Mouse (Mus musculus) G1E (cell line): ENCODE measurements around the gene Asxl1. TPM values are rescaled to one million over a fixed set of nuclear protein-coding genes. Genes with fewer than 3 reads are reported as not detected.

Source experiments
- ATAC-seq: 2 replicates; pipeline ENCODE4 v1.8.0; 2016; ENCODE audit warnings: mild to moderate bottlenecking; ENCODE audit not compliant: insufficient number of reproducible peaks, poor library complexity, low FRiP score, severe bottlenecking; ENCODE audit errors: extremely low read depth
- DNase-seq: peaks from one replicate; pipeline ENCODE4 v3.0.0; 2012; ENCODE audit warnings: low spot score
- H3K27me3 ChIP-seq: 2 replicates; pipeline ENCODE4 v1.6.1; 2012; ENCODE audit warnings: mild to moderate bottlenecking, low read length, inconsistent platforms; ENCODE audit not compliant: insufficient read depth
- H3K36me3 ChIP-seq: replicated peaks from 2 replicates; pipeline ENCODE3; 2012; ENCODE audit warnings: mild to moderate bottlenecking, inconsistent platforms
- H3K4me1 ChIP-seq: 2 replicates; pipeline ENCODE4 v1.6.1; 2012; ENCODE audit warnings: low read depth, low read length, inconsistent platforms, mixed read lengths; ENCODE audit not compliant: insufficient read depth
- H3K4me3 ChIP-seq: 2 replicates; pipeline ENCODE4 v1.5.1; 2012; ENCODE audit warnings: low read depth, mild to moderate bottlenecking, inconsistent platforms, low read length, moderate library complexity, mixed read lengths
- H3K9me3 ChIP-seq: replicated peaks from 2 replicates; pipeline ENCODE4 v1.6.1; 2012; ENCODE audit warnings: inconsistent platforms
- CTCF ChIP-seq: IDR thresholded peaks from 2 replicates; pipeline ENCODE4 v1.5.1; 2012; ENCODE audit warnings: low read depth, low read length, inconsistent platforms, mixed read lengths
- GATA1 ChIP-seq: IDR thresholded peaks from 2 replicates; pipeline ENCODE4 v1.6.1; 2012; ENCODE audit warnings: borderline replicate concordance, low read length, inconsistent platforms, mixed read lengths
- GATA2 ChIP-seq: IDR thresholded peaks from 2 replicates; pipeline ENCODE4 v1.6.1; 2012; ENCODE audit warnings: low read depth, low read length, inconsistent platforms, borderline replicate concordance
- POLR2AphosphoS5 ChIP-seq: IDR thresholded peaks from 2 replicates; pipeline ENCODE4 v1.6.1; 2012; ENCODE audit warnings: low read depth, low read length, inconsistent platforms; ENCODE audit not compliant: insufficient replicate concordance
- TAL1 ChIP-seq: conservative IDR thresholded peaks from 2 replicates; pipeline ENCODE4 v1.6.1; 2012; ENCODE audit warnings: low read depth, low read length, inconsistent platforms, mixed read lengths
- polyA plus RNA-seq: library from polyadenylated mRNA; stranded (reverse); fragments of >175 nt; gene quantifications from 2 replicates; pipeline ENCODE4 v1.2.3, GENCODE M21; 2012
- total RNA-seq, 2 experiments: library from RNA; stranded (forward) in 1 of 2; stranded (reverse) in 1 of 2; fragments of 200-1000 nt in 1 of 2; fragments of >200 nt in 1 of 2; fragmentation: Nextera tagmentation in 1 of 2; gene quantifications; 2 replicates each; pipeline ENCODE4 v1.2.3; 2014 to 2017

Gene Asxl1
- total and polyA plus RNA-seq, 3 experiments = 16.8 to 54.3 (median 50.0) TPM

- peaks cover 96% of the 10 kb centered on the region for H3K36me3 ChIP-seq
- H3K4me3 ChIP-seq = no peak overlapping the region
- H3K4me1 ChIP-seq = peaks cover 75% of the 10 kb centered on the region
- DNase-seq (no peak), ATAC-seq (no peak)
- no peaks in the 10 kb centered on the region; the same call in 1 of the 2 replicates for H3K27me3 ChIP-seq
- TF ChIP-seq CTCF (no peak), GATA2 (no peak), POLR2AphosphoS5 (no peak), TAL1 (no peak), GATA1 (no peak)
- no peaks in the 10 kb centered on the region for H3K9me3 ChIP-seq
These were observed 86.9 kb downstream of the Asxl1 start for GRCm38 (mm10) chr2:153432492-153432891.

- DNase-seq = no peak
- TF ChIP-seq GATA1 (no peak), POLR2AphosphoS5 (no peak), GATA2 (no peak), TAL1 (no peak), CTCF (no peak)
- Histone ChIP-seq H3K9me3 (no peaks in the 10 kb centered on the region), H3K4me3 (no peak overlapping the region), H3K36me3 (peaks cover 90% of the 10 kb centered on the region), H3K4me1 (peaks cover 74% of the 10 kb centered on the region), H3K27me3 (no peaks in the 10 kb centered on the region; the same call in 1 of the 2 replicates)
- no peak for ATAC-seq
These were observed 88.2 kb downstream of the Asxl1 start for GRCm38 (mm10) chr2:153433859-153434258.

GRCm38 (mm10) chr2:153434880-153435831 lies 89.5 kb downstream of the Asxl1 start:
- no peak overlapping the region for H3K4me3 ChIP-seq
- H3K36me3 ChIP-seq = peaks cover 83% of the 10 kb centered on the region
- no peaks in the 10 kb centered on the region; the same call in 1 of the 2 replicates for H3K27me3 ChIP-seq
- ATAC-seq = no peak
- TF ChIP-seq CTCF (no peak), TAL1 (no peak), GATA2 (no peak), POLR2AphosphoS5 (no peak), GATA1 (no peak)
- H3K4me1 ChIP-seq = peaks cover 67% of the 10 kb centered on the region
- no peak for DNase-seq
- no peaks in the 10 kb centered on the region for H3K9me3 ChIP-seq

- H3K36me3 ChIP-seq = peaks cover 81% of the 10 kb centered on the region
- H3K4me1 ChIP-seq = peaks cover 75% of the 10 kb centered on the region
- no peaks in the 10 kb centered on the region for H3K9me3 ChIP-seq
- no peaks in the 10 kb centered on the region; the same call in 1 of the 2 replicates for H3K27me3 ChIP-seq
- TF ChIP-seq CTCF = no peak
- peak overlapping the region; percentile 54; the same call in 1 of the 2 replicates for H3K4me3 ChIP-seq
- DNase-seq (no peak), ATAC-seq (no peak)
These were observed 91.1 kb downstream of the Asxl1 start for GRCm38 (mm10) chr2:153436641-153437305.

- H3K9me3 ChIP-seq = no peaks in the 10 kb centered on the region
- ATAC-seq (no peak), DNase-seq (no peak)
- peak overlapping the region; percentile 46; the same call in 1 of the 2 replicates for H3K4me3 ChIP-seq
- H3K4me1 ChIP-seq = peaks cover 80% of the 10 kb centered on the region
- peaks cover 80% of the 10 kb centered on the region for H3K36me3 ChIP-seq
- H3K27me3 ChIP-seq = peaks cover under 1% of the 10 kb centered on the region; the same call in 1 of the 2 replicates
- TF ChIP-seq POLR2AphosphoS5 = no peak
- TF ChIP-seq GATA2 = no peak
- TF ChIP-seq GATA1 = no peak
- TF ChIP-seq CTCF = no peak
- no peak for TF ChIP-seq TAL1
These were observed 91.7 kb downstream of the Asxl1 start for GRCm38 (mm10) chr2:153437306-153437659.

GRCm38 (mm10) chr2:153440755-153441154 lies 95.1 kb downstream of the Asxl1 start:
- H3K36me3 ChIP-seq = peaks cover 48% of the 10 kb centered on the region
- no peak for TF ChIP-seq TAL1
- TF ChIP-seq GATA1 = no peak
- TF ChIP-seq CTCF = no peak
- TF ChIP-seq GATA2 = no peak
- TF ChIP-seq POLR2AphosphoS5 = no peak

More at GRCm38 (mm10) chr2:153440755-153441154, 95.1 kb downstream of the Asxl1 start:
- ATAC-seq (no peak), DNase-seq (no peak)
- Histone ChIP-seq H3K9me3 (no peaks in the 10 kb centered on the region), H3K27me3 (peaks cover 28% of the 10 kb centered on the region), H3K4me3 (no peak overlapping the region), H3K4me1 (peaks cover 88% of the 10 kb centered on the region)
